Mouse (Mus musculus): ENCODE measurements at regions not wholly inside any gene's neighbourhood (a gene's known extent, or its start where the extent isn't known, plus 50 kb on each side); places are given as distances from the start of the nearest gene placed in this dataset.

DNA sequence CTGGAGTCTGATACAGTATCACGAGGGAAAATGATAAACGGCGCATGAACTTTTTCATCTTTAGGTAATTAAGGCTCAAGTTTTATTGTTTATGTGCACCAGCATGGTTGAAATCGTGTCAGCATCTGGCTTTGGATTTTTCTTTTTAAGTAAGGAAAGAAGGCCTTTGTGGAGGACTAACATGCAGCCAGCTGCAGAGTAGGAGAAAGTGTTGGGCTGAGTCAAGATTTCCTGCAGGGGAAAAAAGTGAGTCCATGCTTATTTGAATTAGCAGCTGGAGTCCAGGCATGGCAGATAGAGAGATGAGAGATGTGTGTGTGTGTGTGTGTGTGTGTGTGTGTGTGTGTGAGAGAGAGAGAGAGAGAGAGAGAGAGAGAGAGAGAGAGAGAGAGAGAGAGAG lies 124.0 kb upstream of the Pdzrn3 start:
- no peak for DNase-seq (ENCODE audit: extremely low spot score in 1 of 2, low spot score in 1 of 2)

- DNase-seq (ENCODE audit: extremely low spot score in 1 of 2, low spot score in 1 of 2) = no peak
These were observed 122.5 kb upstream of the Pdzrn3 start for GRCm38 (mm10) chr6:101500202-101500601.

DNA sequence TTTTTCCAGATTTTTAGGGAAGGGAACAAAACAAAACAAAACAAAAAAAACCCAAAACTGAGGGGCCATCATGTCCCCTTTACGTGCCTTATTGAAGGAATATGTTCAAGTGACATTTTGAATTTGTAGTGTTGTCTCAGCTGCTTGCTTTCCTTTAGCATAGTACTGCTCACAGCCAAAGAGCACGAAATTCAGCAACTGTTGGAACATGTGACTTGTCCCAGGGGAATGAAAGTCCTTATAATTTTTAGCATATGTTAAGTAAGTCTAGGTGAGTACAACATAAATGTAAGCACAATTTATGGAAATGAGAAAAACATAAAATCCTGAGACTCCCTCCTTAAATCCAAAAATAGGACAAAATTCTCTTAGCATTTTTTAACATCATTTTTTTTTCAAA lies 110.8 kb upstream of the Pdzrn3 start:
- DNase-seq (ENCODE audit: extremely low spot score in 1 of 2, low spot score in 1 of 2) = no peak

DNA sequence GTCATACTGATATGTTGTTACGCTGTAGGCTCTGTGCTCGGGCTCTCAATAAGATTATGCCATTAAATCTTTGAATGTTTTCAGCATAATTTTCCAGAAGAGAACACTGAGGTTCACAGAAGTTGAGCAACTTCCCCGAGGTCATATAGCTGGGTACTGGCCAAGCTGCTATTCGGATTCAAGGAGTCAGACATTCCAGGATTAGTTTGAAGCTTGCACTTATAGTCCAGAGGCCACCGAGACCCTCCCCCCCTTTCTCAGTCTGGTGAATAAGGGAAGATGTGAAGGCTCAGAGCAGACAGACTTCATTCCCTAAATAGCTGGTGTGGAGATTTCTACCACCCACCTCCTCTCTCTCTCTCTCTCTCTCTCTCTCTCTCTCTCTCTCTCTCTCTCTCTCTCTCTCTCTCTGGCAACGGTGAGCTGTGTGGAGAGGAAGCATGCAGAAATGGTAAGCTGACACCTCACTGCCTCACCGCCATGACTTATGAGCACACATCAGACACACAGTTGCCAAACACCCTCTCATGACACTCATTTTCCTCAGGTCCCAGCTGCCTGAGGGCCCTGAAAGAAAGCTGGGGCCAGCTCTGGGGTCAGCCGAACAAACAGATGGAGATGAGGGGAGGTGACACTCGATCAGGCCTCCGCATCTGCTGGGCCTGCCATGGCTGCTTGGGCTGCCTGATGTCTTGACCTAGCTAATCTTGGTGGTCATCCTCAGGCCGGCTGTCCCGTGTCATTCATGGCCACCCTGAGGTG lies 107.0 kb upstream of the Pdzrn3 start:
- DNase-seq (ENCODE audit: extremely low spot score in 1 of 2, low spot score in 1 of 2) = no peak

DNA sequence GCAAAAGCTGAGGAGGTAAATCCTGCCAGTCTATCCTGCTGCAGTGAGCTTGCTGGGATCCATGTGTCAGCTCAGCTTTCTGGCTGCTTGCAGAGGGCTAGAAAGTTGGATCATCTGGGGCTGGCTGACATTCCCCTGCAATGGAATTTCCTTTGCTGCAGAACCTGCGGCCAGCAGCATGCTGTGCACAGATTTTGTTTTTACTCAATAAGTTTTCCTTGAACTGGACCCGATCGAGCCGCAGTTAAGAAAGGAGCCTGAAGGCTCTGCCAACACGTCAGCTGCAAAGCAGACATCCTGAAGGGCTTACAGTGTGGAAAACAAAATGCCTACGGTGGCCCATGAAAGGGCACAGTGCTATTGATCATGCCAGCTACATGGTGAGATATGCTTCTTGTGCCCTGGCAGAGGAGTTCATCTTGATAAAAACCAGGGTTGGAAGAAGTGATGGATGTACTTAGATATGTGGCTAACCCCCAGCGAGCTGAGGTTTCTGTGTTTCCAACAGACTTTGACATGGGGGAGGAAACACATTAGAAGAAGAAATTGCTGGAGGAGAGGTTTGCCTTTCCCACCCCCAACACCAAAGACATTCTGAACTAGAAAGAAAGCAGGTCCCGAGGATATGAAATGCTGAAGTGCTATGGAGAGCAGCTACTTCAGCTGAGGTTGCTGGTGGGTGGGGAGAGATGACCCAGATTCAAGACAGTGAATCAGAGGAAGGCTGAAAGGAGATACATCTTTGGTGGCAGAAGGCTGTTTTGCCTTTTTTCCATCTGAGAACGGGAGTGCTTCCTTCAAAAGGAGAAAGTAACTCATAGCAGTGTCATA lies 105.2 kb upstream of the Pdzrn3 start:
- DNase-seq (ENCODE audit: extremely low spot score in 1 of 2, low spot score in 1 of 2) = no peak

GRCm38 (mm10) chr6:101473956-101474355 lies 96.3 kb upstream of the Pdzrn3 start:
- no peak for DNase-seq (ENCODE audit: extremely low spot score in 1 of 2, low spot score in 1 of 2)

DNA sequence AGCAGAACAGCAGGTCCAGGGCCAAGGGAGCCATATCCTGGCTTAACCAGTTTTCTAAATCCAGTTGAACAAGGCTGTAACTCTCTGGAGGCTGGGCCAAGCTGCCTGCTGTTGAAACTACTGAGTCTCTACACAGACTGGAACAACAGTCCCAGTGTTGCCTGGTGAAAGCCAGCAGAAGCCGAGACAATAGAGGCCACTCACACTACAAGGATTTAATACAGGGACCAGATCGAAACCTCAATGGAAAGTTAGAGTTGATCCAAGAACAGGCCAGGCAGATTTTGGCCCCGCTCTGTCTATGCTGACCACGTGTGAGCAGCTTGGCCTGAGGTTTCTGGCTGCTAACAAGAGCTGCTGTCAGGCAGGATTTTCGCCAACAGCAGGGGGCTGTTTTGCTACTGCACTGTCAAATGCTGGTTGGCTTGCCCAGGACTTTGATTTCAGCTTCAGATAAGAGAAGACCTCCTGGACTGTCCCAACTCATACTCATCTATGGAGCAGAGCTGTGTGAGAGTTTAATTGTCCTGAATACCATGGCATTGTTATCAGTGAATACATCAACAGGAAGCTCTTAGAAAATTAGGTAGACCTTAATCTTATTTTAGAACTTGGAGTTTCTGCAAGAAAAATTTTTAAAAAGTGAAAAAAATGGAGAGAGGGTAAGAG lies 95.7 kb upstream of the Pdzrn3 start:
- DNase-seq (ENCODE audit: extremely low spot score in 1 of 2, low spot score in 1 of 2) = peak in 1 of 2 experiments; percentile 27

DNA sequence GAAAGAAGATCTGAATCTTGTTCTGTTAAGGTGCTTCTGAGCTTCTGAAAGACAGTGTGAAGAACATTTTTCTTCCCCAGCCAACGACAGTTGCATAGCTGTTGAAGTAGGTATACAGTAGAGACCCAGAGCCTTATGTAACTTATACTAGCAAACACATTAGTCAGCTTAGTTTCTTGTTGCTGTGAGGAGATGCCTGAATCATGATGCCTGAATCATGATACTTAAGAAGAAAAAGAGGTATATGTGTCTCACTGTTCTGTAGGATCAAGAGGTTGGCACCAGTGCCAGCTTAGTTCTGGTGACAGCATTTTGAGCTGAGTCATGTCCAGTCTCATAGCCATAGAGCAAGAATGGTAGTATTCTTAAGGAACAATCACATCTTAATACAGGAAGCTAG lies 87.2 kb upstream of the Pdzrn3 start:
- DNase-seq (ENCODE audit: extremely low spot score in 1 of 2, low spot score in 1 of 2) = no peak

DNA sequence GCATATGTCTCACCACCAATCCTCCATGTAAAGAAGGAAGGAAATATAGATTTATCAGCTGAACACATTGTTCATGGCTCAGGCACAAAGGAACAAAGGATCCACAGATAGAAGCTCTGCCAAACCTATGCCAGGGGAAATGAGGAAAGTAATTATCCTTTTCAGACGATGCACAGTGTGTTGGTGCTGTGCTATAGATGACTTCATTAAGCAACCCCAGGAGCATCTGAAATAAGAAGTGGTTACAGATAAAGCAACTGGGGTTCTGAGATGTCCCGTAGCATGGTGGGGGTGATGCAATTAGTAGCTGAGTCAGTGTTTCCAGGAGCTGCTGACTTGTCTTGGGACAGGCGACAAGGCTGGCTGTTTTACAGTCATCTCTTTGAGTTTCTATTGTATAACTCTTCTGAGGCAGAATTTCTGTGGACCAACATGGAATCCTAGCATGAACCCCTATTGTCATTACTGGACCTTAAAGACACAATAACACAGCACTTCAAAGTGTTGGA lies 86.2 kb upstream of the Pdzrn3 start:
- DNase-seq (ENCODE audit: extremely low spot score in 1 of 2, low spot score in 1 of 2) = no peak

DNA sequence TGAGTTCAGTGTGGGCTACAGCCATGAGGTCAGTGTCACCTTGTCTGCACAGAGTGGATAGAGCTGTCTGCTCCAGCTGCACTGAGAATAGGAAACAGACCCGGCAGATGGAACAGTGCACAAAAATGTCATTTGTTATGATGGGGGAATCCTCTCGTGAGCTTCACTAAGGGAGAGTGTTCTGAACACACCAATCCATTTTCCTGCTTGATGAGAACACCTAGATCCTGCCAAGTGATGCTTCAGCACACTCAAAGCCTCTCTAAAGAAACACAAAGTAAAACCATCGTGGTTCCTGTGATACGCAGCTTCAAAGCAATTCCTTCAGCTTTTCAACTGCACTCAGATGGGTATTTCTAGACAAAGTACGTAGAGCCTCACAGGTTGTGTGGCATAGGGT lies 69.0 kb upstream of the Pdzrn3 start:
- DNase-seq (ENCODE audit: extremely low spot score in 1 of 2, low spot score in 1 of 2) = no peak

GRCm38 (mm10) chr6:101446316-101446715 lies 68.6 kb upstream of the Pdzrn3 start:
- no peak for DNase-seq (ENCODE audit: extremely low spot score in 1 of 2, low spot score in 1 of 2)

DNA sequence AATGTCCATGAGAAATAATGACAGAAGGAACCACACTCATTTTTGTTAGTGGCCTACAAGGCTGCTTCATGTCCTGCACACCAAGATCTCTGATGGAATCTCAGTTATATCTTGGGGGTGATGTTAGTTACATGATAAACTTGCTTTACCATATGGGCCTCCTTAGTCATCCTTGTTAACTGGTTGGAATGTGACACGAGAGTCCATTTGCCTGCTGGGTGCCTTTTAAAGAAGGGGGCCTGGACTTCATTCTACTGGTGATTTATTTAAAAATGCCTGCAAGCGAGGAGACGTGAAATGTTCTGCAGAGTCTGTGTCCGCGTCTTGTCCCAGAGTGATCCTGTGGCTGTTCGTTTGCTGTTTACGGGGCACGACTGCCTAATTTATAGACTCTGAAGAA lies 55.1 kb upstream of the Pdzrn3 start:
- no peak for DNase-seq (ENCODE audit: extremely low spot score in 1 of 2, low spot score in 1 of 2)

- DNase-seq (ENCODE audit: extremely low spot score in 1 of 2, low spot score in 1 of 2) = no peak
These were observed 51.9 kb upstream of the Pdzrn3 start for GRCm38 (mm10) chr6:101429634-101430033.

Measured in layer of hippocampus, postnatal 25 days (tissue).